In genomic region chr13:112153681-112154127, GRCm38 (mm10) we compare ENCODE assay signal across 7 mouse cellular contexts.
DNase-seq lines count a peak whose midpoint lies in the region; ATAC-seq and TF ChIP-seq lines count a peak whose summit lies in the region.

No protein-coding gene starts in this region.

- H3K9ac ChIP-seq in midbrain, embryonic 11.5 days (ENCODE audit: low read length) = no peak overlapping the region
- H3K9ac ChIP-seq in heart, embryonic 15.5 days = no peak overlapping the region
- no peak overlapping the region for H3K9ac ChIP-seq in liver, adult 2 months (ENCODE audit: low read depth, low read length)
- peak overlapping the region; percentile 38; the same call in 1 of the 2 replicates for H3K9ac ChIP-seq in stomach, postnatal 0 days (ENCODE audit: low read length)

- no peaks in the 10 kb centered on the region for H3K79me2 ChIP-seq in liver, adult 2 months (ENCODE audit: control insufficient read depth, insufficient read depth, low read length)

- no peak for TF ChIP-seq CTCF in liver, adult 2 months (IDR thresholded peaks at IDR 0.05; ENCODE audit: low read depth, low read length)
- no peak for TF ChIP-seq CTCF in stomach, postnatal 0 days (IDR thresholded peaks at IDR 0.05; ENCODE audit: low read depth)

- no peak for TF ChIP-seq POLR2A in liver, adult 2 months (IDR thresholded peaks at IDR 0.05; ENCODE audit: extremely low read depth, insufficient read depth, low read length)

- H3K4me2 ChIP-seq in midbrain, embryonic 11.5 days = no peak overlapping the region
- H3K4me2 ChIP-seq in heart, embryonic 15.5 days = no peak overlapping the region; the same call in 1 of the 2 replicates
- H3K4me2 ChIP-seq in stomach, postnatal 0 days (replicated peaks; ENCODE audit: low read depth) = no peak overlapping the region

- no peak overlapping the region for H3K27ac ChIP-seq in midbrain, embryonic 11.5 days (ENCODE audit: low read depth, low read length)
- H3K27ac ChIP-seq in midbrain, embryonic 10.5 days (replicated peaks) = no peak overlapping the region
- H3K27ac ChIP-seq in heart, embryonic 15.5 days = peak overlapping the region; percentile 78
- H3K27ac ChIP-seq in liver, adult 2 months (replicated peaks; ENCODE audit: insufficient read depth, low read depth, low read length) = no peak overlapping the region
- peak overlapping the region; percentile 77 for H3K27ac ChIP-seq in stomach, postnatal 0 days (replicated peaks)

- H3K36me3 ChIP-seq in midbrain, embryonic 11.5 days (ENCODE audit: control insufficient read depth, insufficient read depth, low read length) = no peaks in the 10 kb centered on the region
- no peaks in the 10 kb centered on the region for H3K36me3 ChIP-seq in midbrain, embryonic 10.5 days
- no peaks in the 10 kb centered on the region for H3K36me3 ChIP-seq in heart, embryonic 15.5 days
- no peaks in the 10 kb centered on the region for H3K36me3 ChIP-seq in liver, adult 2 months (ENCODE audit: control insufficient read depth, insufficient read depth, low read length)
- H3K36me3 ChIP-seq in stomach, postnatal 0 days (ENCODE audit: control insufficient read depth, insufficient read depth, low read length) = no peaks in the 10 kb centered on the region

- no peaks in the 10 kb centered on the region for H3K27me3 ChIP-seq in midbrain, embryonic 11.5 days (ENCODE audit: control insufficient read depth, insufficient read depth, low read length)
- H3K27me3 ChIP-seq in midbrain, embryonic 10.5 days (ENCODE audit: low read depth, poor library complexity, severe bottlenecking) = no peaks in the 10 kb centered on the region
- H3K27me3 ChIP-seq in heart, embryonic 15.5 days = no peaks in the 10 kb centered on the region
- H3K27me3 ChIP-seq in liver, adult 2 months (ENCODE audit: control insufficient read depth, insufficient read depth, low read length) = no peaks in the 10 kb centered on the region
- H3K27me3 ChIP-seq in stomach, postnatal 0 days (ENCODE audit: control insufficient read depth, insufficient read depth, low read length) = no peaks in the 10 kb centered on the region

- H3K9me3 ChIP-seq in midbrain, embryonic 11.5 days (ENCODE audit: control insufficient read depth, low read length) = no peaks in the 10 kb centered on the region
- H3K9me3 ChIP-seq in midbrain, embryonic 10.5 days (replicated peaks) = no peaks in the 10 kb centered on the region
- H3K9me3 ChIP-seq in heart, embryonic 15.5 days (replicated peaks) = no peaks in the 10 kb centered on the region
- H3K9me3 ChIP-seq in stomach, postnatal 0 days (ENCODE audit: control insufficient read depth, low read length) = no peaks in the 10 kb centered on the region

- H3K4me3 ChIP-seq in midbrain, embryonic 11.5 days (ENCODE audit: low read depth, low read length) = no peak overlapping the region
- H3K4me3 ChIP-seq in midbrain, embryonic 10.5 days = no peak overlapping the region
- no peak overlapping the region for H3K4me3 ChIP-seq in heart, embryonic 15.5 days
- no peak overlapping the region for H3K4me3 ChIP-seq in liver, adult 2 months (ENCODE audit: insufficient read depth, low read depth, low read length)
- no peak overlapping the region for H3K4me3 ChIP-seq in stomach, postnatal 0 days (ENCODE audit: low read depth, low read length)

- 72% methylated on average over 4 of the region's 4 CpGs for WGBS in midbrain, embryonic 11.5 days
- 74% methylated on average over 4 of the region's 4 CpGs for WGBS in midbrain, embryonic 10.5 days
- WGBS in heart, embryonic 15.5 days = 3% methylated on average over 4 of the region's 4 CpGs
- WGBS in liver, adult 2 months = 59% methylated on average over 4 of the region's 4 CpGs
- WGBS in stomach, postnatal 0 days = 27% methylated on average over 4 of the region's 4 CpGs

- peak; percentile 42; the same call in 1 of the 2 replicates for ATAC-seq in midbrain, embryonic 11.5 days (ENCODE audit: low FRiP score)
- ATAC-seq in heart, embryonic 15.5 days (replicated peaks; ENCODE audit: insufficient number of reproducible peaks, insufficient read depth, low FRiP score, low read depth) = peak; percentile 69
- peak; percentile 47 for ATAC-seq in stomach, postnatal 0 days (ENCODE audit: low FRiP score, low TSS enrichment)

- H3K4me1 ChIP-seq in midbrain, embryonic 11.5 days (ENCODE audit: control insufficient read depth, insufficient read depth, low read length) = peaks cover 9% of the 10 kb centered on the region; the same call in 1 of the 2 replicates
- peaks cover 20% of the 10 kb centered on the region for H3K4me1 ChIP-seq in midbrain, embryonic 10.5 days
- H3K4me1 ChIP-seq in heart, embryonic 15.5 days (replicated peaks) = peaks cover 17% of the 10 kb centered on the region
- peaks cover 5% of the 10 kb centered on the region; the same call in 1 of the 2 replicates for H3K4me1 ChIP-seq in liver, adult 2 months (ENCODE audit: control insufficient read depth, insufficient read depth, low read length)
- peaks cover 8% of the 10 kb centered on the region for H3K4me1 ChIP-seq in stomach, postnatal 0 days (replicated peaks; ENCODE audit: control insufficient read depth, insufficient read depth)

- DNase-seq in midbrain, embryonic 11.5 days (ENCODE audit: low spot score, missing footprints) = no peak
- DNase-seq in midbrain, embryonic 10.5 days (ENCODE audit: low spot score) = no peak
- peak; percentile 33 for DNase-seq in cerebellum, adult 9-10 months
- peak; percentile 25 for DNase-seq in liver, adult 2 months (ENCODE audit: extremely low read depth, low read depth, low spot score)
- DNase-seq in stomach, postnatal 0 days (ENCODE audit: low spot score) = peak; percentile 59
- DNase-seq in frontal cortex, adult 2 months (ENCODE audit: extremely low spot score in 1 of 2, low spot score in 1 of 2) = no peak

- TF ChIP-seq EP300 in stomach, postnatal 0 days (optimal IDR thresholded peaks at IDR 0.05) = no peak

Comparison
In these comparisons a context has a peak if more than half of its experiments do, and no peak if none do; other contexts are left out.
1. DNase-seq: peak in cerebellum, adult 9-10 months (single experiment), liver, adult 2 months (single experiment) and stomach, postnatal 0 days (single experiment); none in midbrain, embryonic 11.5 days (single experiment), midbrain, embryonic 10.5 days (single experiment) and frontal cortex, adult 2 months (0 of 2).
2. H3K27ac ChIP-seq: peak in heart, embryonic 15.5 days (single experiment) and stomach, postnatal 0 days (single experiment); none in midbrain, embryonic 11.5 days (single experiment), midbrain, embryonic 10.5 days (single experiment) and liver, adult 2 months (single experiment).
3. Peak in every context shown above with its lines, with median percentiles within 50 percentile points of each other: ATAC-seq.